Mouse (Mus musculus) C2C12 (cell line): ENCODE results near the gene Gbp2b. TPM values are rescaled to one million over a fixed set of nuclear protein-coding genes. Genes with fewer than 3 reads are reported as not detected.

ENCODE experiments used
- H3K27me3 ChIP-seq: one replicate; pipeline ENCODE4 v1.6.1; 2011; ENCODE audit not compliant: control insufficient read depth, insufficient read depth, insufficient read length
- H3K36me3 ChIP-seq: one replicate; pipeline ENCODE4 v1.6.1; 2011; ENCODE audit not compliant: control insufficient read depth, insufficient read depth
- H3K4me3 ChIP-seq: one replicate; pipeline ENCODE4 v1.5.1; 2011; ENCODE audit warnings: mild to moderate bottlenecking, control low read depth; ENCODE audit not compliant: poor library complexity, insufficient read depth, severe bottlenecking
- H3K79me2 ChIP-seq: one replicate; pipeline ENCODE4 v1.6.1; 2011; ENCODE audit not compliant: control insufficient read depth, insufficient read depth
- H3K79me3 ChIP-seq: one replicate; pipeline ENCODE4 v1.6.1; 2011; ENCODE audit warnings: low read depth, control low read depth
- H3ac ChIP-seq: one replicate; pipeline ENCODE3; 2011; ENCODE audit warnings: low read depth; ENCODE audit not compliant: control insufficient read depth, insufficient read length
- CEBPB ChIP-seq: IDR thresholded peaks from one replicate; pipeline ENCODE4 v1.6.1; 2011; ENCODE audit warnings: low read depth, mild to moderate bottlenecking, control low read depth, moderate library complexity
- CTCF ChIP-seq: IDR thresholded peaks from one replicate; pipeline ENCODE4 v1.5.1; 2011; ENCODE audit not compliant: control insufficient read depth, insufficient read depth, insufficient read length
- FOSL1 ChIP-seq: IDR thresholded peaks from one replicate; pipeline ENCODE4 v1.8.0; 2011; ENCODE audit warnings: mild to moderate bottlenecking, low read length; ENCODE audit not compliant: poor library complexity, insufficient read depth, severe bottlenecking
- MAX ChIP-seq: IDR thresholded peaks from one replicate; pipeline ENCODE4 v1.6.1; 2011; ENCODE audit warnings: mild to moderate bottlenecking, control low read depth
- MYOD1 ChIP-seq: IDR thresholded peaks from one replicate; pipeline ENCODE4 v1.6.1; 2011; ENCODE audit warnings: low read depth; ENCODE audit not compliant: control insufficient read depth, insufficient read length
- MYOG ChIP-seq: IDR thresholded peaks from one replicate; pipeline ENCODE4 v1.6.1; 2011; ENCODE audit not compliant: control insufficient read depth, insufficient read length; ENCODE audit errors: extremely low read depth
- USF1 ChIP-seq: IDR thresholded peaks from one replicate; pipeline ENCODE4 v1.6.1; 2011; ENCODE audit warnings: low read depth, mild to moderate bottlenecking, control low read depth, moderate library complexity
- polyA plus RNA-seq: library from polyadenylated mRNA; unstranded; fragments of >200 nt; fragmentation: generic; extraction: Trizol; gene quantifications from one replicate; pipeline ENCODE4 v1.2.1, GENCODE M21; 2012; ENCODE audit warnings: missing spikeins

Gene Gbp2b
- polyA plus RNA-seq, 1 experiment, result 0.05 TPM

DNA sequence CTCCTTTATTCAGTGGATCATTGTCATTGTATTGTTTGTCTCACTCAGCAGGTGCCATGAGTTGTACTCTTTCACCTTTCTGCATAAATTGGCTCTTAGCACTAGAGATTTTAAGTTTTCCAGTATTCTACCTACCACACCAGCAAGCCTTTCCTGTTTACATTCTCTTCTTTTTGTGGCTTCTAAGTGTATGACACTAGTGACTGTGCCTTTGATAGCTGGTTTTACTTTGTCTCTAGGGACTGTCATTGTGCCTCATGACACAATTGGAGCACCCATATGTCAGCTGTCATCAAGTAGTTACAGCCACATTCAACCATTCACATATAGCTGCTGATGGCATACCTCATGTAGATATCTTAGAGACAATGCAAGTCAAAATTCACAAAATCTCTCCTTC, 7.0 kb downstream of the Gbp2b start:
- Histone ChIP-seq H3K79me2 (no peaks in the 10 kb centered on the region), H3K4me3 (no peak overlapping the region)

DNA sequence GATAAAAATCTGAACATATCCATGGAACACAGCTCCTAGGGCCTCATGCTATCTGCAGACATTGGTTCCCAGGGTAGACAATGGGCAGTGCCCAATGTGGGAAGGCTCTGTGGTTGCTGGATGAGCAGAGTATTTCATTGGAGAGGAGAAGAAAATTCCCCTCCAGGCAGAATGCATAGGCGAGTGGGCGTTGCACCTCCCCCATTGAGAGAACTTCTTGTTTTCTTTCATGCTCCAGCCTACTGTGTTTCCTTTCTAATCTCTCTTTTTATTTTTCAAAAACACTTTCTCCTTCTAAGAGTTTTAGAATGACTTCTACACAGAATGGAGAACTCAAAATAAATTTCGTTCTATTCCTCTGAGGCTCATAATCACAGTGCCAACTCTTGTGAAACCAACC, 24.0 kb downstream of the Gbp2b start:
- Histone ChIP-seq H3ac (no peak overlapping the region), H3K79me3 (no peaks in the 10 kb centered on the region), H3K79me2 (no peaks in the 10 kb centered on the region), H3K27me3 (peaks cover 3% of the 10 kb centered on the region), H3K4me3 (no peak overlapping the region), H3K36me3 (no peaks in the 10 kb centered on the region)
- TF ChIP-seq MYOD1, result no peak
- TF ChIP-seq CEBPB, result no peak
- no peak for TF ChIP-seq MYOG
- no peak for TF ChIP-seq FOSL1
- TF ChIP-seq USF1, result no peak
- TF ChIP-seq MAX, result no peak
- TF ChIP-seq CTCF, result no peak

More for the DNA sequence above, 7.0 kb downstream of the Gbp2b start:
- no peak for TF ChIP-seq FOSL1
- H3K79me3 ChIP-seq, result no peaks in the 10 kb centered on the region
- H3K36me3 ChIP-seq, result no peaks in the 10 kb centered on the region
- H3ac ChIP-seq, result no peak overlapping the region
- H3K27me3 ChIP-seq, result no peaks in the 10 kb centered on the region

DNA sequence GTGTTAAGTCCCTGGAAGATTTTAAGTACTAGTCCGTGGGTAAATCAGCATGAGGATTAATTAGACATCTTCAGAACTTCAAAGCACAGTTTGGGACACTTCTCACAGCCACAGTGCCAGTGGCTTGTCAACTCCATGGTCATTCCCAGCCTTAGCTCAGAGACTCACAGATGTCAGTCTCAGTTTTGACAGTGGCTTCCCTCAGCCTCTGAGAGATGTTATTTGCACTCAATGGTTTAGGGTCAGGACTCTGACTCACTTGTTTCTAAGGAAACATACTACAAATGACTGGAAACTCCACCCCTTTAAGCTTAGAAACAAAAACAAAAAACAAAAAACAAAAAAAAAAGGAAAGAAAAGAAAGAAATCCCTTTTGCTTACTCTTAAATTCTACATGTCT, 25.0 kb downstream of the Gbp2b start:
- no peak overlapping the region for H3K4me3 ChIP-seq
- H3ac ChIP-seq, result no peak overlapping the region
- peaks cover 4% of the 10 kb centered on the region for H3K27me3 ChIP-seq
- H3K79me2 ChIP-seq, result no peaks in the 10 kb centered on the region
- no peaks in the 10 kb centered on the region for H3K36me3 ChIP-seq
- H3K79me3 ChIP-seq, result no peaks in the 10 kb centered on the region
- no peak for TF ChIP-seq USF1
- TF ChIP-seq MYOD1, result no peak
- no peak for TF ChIP-seq MYOG
- TF ChIP-seq CTCF, result no peak
- TF ChIP-seq FOSL1, result no peak
- no peak for TF ChIP-seq MAX
- TF ChIP-seq CEBPB, result no peak

DNA sequence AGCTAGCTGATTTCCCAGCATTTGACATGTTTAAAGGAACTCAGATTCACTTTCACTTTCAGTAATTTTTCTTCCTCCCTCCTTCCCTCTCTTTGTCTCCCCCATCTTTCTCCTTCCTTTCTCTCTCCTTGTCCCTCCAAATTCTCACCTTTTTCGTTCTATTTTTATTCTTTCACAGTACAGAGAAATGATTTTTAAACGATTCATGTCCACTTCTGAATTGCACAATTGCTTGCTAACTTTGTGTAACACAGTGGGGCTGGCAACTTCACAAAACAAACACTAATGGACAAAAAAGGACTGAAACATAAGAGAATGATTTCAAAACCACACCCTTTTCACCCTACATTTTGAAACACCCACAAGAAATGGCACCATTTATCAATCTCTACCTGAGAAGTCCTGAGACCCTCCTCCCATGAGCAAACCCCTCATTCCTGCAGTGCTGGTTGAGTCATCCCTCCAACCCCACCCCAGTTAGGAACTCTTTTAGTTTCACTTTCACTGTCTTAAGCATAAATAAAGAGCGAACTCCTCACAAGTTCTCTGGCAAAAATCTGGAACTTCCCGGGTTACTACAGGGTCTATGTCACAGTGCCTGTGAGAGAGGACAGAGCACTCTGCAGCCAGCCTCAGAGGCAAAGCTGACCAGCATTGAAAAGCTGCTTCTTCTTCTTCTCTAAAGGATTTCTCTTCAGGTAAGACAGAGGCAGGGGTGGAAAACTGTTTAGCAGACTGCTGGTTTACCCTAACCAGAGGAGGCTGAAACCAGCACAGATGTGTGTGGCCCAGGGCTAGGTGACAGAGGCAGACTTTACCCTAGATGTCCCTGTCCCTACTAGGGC, 25.7 kb downstream of the Gbp2b start, which contains the start of gene Gbp2:
TSS of gene Gbp2 (plus strand) at position 492 of the 845 bp plus-strand sequence.
- no peaks in the 10 kb centered on the region for H3K79me2 ChIP-seq
- H3K27me3 ChIP-seq, result peaks cover 4% of the 10 kb centered on the region
- peak within 1 kb of the TSS; percentile 45 for H3ac ChIP-seq
- no peaks in the 10 kb centered on the region for H3K36me3 ChIP-seq
- peak within 1 kb of the TSS; percentile 27 for H3K4me3 ChIP-seq
- H3K79me3 ChIP-seq, result no peaks in the 10 kb centered on the region
- TF ChIP-seq CEBPB, result peak; percentile 96
- no peak for TF ChIP-seq USF1

DNA sequence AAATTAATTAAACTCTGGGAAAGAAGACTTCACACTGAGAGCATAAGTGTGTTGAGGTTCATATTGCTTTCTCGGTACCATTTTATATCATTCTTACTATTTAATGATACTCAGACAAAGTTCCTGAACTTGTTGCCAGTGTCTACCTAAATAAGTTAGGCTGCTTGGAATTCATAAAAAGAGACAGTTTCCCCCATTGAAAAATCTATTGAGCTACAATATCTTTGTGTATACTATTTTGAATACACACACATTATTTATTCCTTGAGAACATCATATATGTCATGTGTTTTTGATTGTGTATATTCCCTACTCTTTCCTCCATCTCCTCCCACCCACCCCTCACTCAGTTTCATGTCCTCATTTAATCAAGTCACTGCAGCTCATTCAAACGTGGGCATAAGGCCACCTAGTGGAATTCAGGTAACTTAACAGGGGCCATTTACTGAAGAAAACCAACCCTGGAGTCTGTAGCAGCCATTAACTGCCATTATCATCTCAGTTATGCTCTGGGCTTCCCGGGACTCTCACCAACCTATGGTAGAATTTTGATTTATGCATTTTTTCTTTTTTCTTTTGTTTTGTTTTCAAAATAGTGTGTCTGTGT, 26.4 kb downstream of the Gbp2b start:
- Histone ChIP-seq H3K4me3 (peak overlapping the region; percentile 27), H3K27me3 (peaks cover 4% of the 10 kb centered on the region)
- TF ChIP-seq CEBPB (no peak), USF1 (no peak), MYOD1 (no peak), MYOG (no peak), CTCF (no peak), MAX (no peak), FOSL1 (no peak)

DNA sequence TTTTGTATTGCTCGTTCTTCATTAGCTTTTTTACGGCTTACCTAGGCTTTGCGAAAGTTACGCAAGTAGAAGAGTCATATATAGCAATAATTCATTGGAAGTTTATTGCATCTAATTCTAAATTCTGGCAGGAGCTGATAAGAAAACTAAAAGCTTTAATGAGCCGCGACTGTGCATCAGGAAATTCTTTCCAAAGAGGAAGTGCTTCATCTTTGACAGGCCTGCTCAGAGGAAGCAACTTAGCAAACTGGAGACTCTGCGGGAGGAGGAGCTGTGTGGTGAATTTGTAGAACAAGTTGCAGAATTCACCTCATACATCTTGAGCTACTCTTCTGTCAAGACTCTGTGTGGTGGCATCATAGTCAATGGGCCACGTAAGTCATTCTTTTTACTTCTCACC, 35.7 kb downstream of the Gbp2b start:
- H3K79me2 ChIP-seq, result no peaks in the 10 kb centered on the region
- H3K36me3 ChIP-seq, result no peaks in the 10 kb centered on the region
- TF ChIP-seq USF1 (no peak), CEBPB (no peak), FOSL1 (no peak), MYOD1 (no peak), MYOG (no peak)
- H3K4me3 ChIP-seq, result no peak overlapping the region
- no peak overlapping the region for H3ac ChIP-seq
- H3K27me3 ChIP-seq, result no peaks in the 10 kb centered on the region
- no peaks in the 10 kb centered on the region for H3K79me3 ChIP-seq

More for the DNA sequence above, 26.4 kb downstream of the Gbp2b start:
- H3K79me3 ChIP-seq, result no peaks in the 10 kb centered on the region
- H3K36me3 ChIP-seq, result no peaks in the 10 kb centered on the region
- no peak overlapping the region for H3ac ChIP-seq
- H3K79me2 ChIP-seq, result no peaks in the 10 kb centered on the region
